Mouse (Mus musculus) embryonic stem cell, embryonic (primary cell): Measurements from ENCODE around the gene Washc2.

ENCODE experiments used
- CTCF ChIA-PET, 4 experiments: fragments of 300-600 bp in 2 of 4; fragments of 350-600 bp in 2 of 4; sonication (Branson Sonifier 250); formaldehyde crosslinking; loops; one replicate each; lab custom pipeline; 2022; ENCODE audit warnings: inconsistent platforms in 2 of 4; lab: Charles Lee
- POLR2A ChIA-PET, 4 experiments: fragments of 300-600 bp in 2 of 4; fragments of 350-600 bp in 2 of 4; sonication (Branson Sonifier 250); formaldehyde crosslinking; loops; one replicate each; lab custom pipeline; 2022; ENCODE audit warnings: antibody characterized with exemption in 4 of 4, inconsistent platforms in 1 of 4; lab: Charles Lee

The Washc2 gene

DNA sequence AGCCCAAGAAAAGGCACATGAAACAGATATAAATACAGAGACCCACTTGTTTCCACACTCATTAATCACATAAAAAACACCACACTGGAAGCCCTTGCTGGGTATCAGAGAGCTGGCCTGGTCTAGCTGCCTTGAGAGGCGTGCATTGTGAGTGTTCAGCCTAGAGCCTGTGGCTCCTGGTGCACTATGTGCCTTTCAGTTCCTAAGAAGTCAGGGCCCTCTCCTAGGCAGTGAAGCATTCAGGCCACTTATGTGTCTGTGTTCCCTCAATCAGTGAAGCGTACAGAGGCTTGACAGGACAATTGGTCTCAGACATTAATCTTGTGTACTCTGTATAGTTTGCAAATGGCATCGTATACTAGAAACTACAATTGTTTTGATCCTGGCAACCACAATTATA lies 75.4 kb downstream of the Washc2 start:
- POLR2A ChIA-PET = interaction anchor here in 2 of 4 experiments (0.5 to 1.7 kb wide), 2 partner anchors 26 to 75 kb away, joined by 3 to 7 read pairs; partner anchors contain the start of gene Washc2 (in 1 of the 2)
- CTCF ChIA-PET = interaction anchor here in 1 of 4 experiments (1.2 kb wide), 1 partner anchor 130 kb away, joined by 3 read pairs; no protein-coding TSS in a partner anchor

DNA sequence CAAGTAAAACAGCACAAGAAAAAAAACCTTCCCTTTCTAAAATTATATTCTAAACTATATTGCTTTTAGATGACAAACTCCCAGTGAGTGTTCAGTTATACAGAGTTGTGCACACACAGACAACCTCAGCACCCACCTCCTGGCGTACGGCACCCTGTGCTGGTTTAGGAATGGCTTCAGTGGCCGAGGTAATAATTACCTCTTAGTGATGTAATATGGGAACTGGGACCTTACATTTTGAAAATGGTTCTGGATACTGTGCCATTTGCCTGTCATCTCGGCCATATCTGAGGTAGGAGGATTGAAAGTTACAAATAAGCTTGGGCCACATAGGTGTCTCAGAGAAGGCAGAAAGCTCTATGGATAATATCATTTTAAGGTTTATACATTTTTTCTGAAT lies 78.5 kb downstream of the Washc2 start:
- ChIA-PET POLR2A (no interaction called here), CTCF (interaction anchor here in 1 of 4 experiments (0.6 kb wide), 1 partner anchor 119 kb away, joined by 3 read pairs; no protein-coding TSS in a partner anchor)

DNA sequence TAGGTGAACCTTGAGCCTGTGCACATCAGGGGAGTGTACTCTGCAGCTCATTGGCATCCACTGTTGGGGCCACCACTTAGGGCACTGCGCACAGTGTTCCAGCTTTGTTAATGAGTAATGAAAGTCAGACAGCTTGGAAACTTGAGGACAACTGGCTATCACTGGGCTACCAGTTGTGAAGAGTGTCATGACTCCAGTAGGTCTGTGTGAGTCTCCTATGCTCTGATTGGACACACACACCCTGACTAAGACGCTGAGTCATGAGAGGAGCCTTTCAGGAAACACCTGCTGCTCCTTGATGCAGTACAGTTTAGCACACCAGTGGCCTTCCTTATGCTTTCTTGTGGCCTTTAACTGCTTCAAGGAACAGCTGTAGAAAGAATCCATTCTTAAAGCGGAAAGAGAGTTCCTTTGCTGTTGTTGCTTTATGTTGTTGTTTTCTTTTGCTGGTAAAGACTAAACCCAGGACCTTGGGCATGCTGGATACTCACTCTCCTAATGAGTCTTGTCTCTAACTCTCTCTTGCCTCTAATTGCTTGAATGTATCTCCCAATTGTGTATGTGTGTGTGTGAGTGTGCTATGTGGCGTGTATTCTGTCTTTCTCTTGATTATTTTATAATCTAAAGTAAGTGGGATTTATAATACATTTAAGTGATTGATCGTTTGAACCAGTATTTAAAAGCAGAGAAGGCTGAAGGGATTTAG lies 79.2 kb downstream of the Washc2 start:
- ChIA-PET CTCF (interaction anchor here in 1 of 4 experiments (0.6 kb wide), 1 partner anchor 120 kb away, joined by 3 read pairs; no protein-coding TSS in a partner anchor), POLR2A (interaction anchor here in 1 of 4 experiments (0.6 kb wide), 1 partner anchor 552 kb away, joined by 3 read pairs; no protein-coding TSS in a partner anchor)

DNA sequence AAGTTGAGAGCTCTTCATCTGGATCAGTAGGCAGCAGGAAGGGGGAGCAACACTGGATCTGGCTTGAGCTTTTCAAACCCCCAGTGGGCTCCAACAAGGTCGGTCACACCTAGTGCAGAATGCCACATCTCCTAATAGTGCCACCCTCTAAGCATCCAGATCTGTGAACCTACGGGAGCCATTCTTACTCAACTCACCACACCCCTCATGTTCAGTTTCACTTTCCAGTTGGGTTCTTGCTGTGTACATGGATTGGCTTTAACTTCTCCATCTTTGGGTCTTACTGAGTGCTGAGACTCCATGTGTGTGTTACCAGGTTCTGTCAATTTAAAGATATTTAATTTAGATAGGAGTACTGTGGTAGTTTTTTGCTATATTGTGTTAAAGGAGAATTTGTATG lies 103.6 kb downstream of the Washc2 start:
- CTCF ChIA-PET = no interaction called here
- POLR2A ChIA-PET = interaction anchor here in 1 of 4 experiments (1.1 kb wide), 1 partner anchor 15 kb away, joined by 3 read pairs; no protein-coding TSS in a partner anchor
